Mouse (Mus musculus) regulatory T cell (primary cell): ENCODE data around the gene Rln3.

Experiments used
- in situ Hi-C: fragments of 300-600 bp; cut with MboI, MseI; formaldehyde crosslinking; loops from one replicate; pipeline ENCODE4 v1.15.1; 2025; ENCODE audit warnings: high pct_unique_total_duplicates

Gene Rln3

DNA sequence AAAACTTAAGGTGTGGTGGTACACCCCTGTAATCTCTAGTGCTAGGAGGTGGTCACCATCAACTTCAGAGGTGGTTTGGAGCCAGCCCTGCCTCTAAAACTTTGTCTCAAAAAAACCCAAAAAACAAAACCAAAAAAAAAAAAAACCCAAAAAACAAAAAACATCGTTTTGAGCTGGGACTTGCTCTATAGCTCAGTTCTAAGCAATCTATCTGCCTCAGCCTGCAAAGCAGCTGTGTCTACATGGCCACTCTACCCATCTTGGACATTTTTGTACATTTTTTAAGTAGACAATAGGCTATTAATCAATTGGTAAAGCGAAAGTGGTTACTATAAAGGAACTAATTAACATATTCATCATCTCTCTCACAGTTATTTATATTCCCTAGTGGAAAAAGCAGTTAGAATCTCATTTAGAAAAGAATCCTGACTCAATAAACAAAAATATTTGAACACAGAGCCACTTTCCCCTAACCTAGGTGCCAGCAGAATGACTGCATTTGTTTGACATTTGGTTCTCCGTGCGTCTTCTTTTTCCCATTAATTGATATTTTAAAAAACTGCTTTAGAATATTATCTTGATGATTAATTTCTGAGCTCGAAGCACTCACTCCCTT is 20.8 kb upstream of the Rln3 start:
- in situ Hi-C loops = no loop called here

DNA sequence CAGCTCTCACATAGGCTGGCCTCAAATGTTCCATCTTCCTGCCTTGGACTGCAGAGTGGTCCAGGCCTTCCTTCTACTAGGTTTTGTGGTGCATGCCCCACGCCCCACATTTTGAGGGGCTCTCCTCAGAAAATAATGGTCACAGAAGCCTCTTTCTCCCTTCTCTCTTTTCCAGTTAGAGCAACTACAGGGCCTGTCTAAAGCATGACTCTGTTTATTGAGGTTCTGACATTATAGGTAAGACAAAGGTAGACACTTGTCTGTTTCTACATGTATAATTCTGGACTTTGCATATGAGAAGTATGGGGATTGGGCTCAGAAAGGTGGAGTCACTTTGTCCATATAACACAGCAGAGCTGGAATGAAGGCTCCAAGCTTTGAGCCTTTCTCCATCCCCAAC is 20.2 kb upstream of the Rln3 start, which contains the start of gene Gm10643:
Gm10643 (minus strand) TSS at position 101 of the 400 bp plus-strand sequence.
- in situ Hi-C loops = no loop called here

DNA sequence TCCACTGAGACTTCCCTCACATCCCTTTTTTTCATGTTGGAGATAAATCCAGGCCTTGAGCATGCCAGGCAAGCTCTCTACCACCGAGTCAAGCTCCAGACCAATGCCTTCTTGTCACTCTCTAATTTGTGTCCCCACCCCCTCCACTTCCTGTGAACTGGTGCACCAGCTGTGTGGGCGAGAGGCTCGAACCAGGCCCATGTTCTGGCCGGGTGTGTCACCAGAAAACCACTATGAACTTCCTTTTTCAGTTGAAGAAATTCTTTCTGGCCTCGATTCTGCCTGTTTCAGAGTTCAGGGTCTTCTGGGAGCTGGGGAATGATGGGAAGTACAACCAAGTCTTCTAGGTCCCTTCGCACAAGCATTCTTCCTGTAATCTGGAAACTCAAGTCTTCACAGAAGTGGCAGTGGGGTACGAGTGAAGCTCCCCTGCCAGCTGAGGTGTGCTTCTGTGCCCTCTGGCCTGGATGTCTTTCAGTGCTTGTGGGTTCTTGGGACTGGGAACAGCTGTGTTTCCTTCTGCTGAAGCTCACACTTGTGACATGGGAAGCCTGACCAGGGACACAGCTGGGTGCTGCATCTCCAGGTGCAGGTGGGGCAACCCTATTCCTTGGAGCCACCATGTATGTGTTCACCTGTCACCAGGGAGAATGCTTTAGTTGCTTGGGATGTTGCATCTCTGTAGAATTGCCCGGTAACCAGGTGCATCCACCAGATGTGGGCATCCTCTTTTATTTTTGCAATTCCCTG is 19.2 kb upstream of the Rln3 start:
- in situ Hi-C loops = no loop called here

DNA sequence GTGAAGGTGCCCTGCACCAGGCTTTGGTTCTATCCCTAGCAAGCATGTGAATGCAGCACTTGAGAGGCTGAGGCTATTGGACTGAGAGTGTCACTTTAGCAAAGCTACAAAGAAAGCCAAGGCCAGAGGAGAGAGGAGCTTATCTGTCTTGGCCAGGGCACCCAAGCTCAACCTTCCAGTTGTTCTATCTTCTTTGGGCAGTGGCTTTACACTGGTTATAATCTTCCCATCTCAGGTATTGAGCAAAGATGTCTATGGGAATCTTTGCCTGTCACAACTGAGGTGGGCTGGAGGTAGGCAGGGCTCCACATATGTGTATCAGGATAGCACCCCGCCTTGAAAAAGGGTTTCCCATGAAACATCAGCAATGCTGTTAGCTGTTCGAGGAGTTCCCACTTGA is 15.4 kb upstream of the Rln3 start:
- in situ Hi-C loops = no loop called here

DNA sequence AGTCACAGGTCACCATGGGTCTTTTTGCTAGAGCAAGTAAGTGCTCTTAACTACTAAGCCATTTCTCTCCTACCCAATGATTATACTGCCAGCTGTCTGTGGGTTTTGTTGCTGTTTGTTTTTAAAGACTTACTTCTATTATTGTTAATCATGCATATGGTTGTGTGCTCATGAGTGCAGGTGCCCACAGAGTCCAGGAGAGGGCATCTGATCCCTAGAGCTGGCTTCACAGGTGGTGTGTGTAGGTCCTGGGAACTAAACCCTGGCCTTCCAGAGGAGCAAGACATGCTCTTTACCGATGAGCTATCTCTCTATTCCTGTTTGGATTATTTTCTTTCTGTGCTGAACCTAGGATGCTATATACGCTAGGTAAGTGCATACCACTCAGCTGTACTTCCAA is 14.4 kb upstream of the Rln3 start:
- in situ Hi-C loops = no loop called here

DNA sequence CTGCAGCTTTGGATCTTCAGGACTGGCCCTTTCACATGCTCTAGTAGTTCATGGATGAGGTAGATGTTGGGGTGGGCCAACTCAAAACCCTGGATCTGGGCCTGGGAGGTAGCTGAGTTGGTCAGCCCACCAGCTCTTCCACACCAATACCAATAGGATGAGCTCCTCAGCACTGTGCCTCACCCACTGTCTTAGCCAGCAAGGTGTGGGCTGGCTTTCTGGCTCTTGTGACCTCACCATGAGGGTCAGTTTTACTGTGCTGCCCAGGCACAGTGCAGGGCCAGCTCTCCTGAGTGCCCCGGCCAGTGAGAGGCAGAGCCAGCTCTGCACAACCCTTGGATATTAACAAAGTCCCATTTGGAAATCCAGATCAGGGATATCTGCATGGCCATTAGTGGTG is 13.0 kb upstream of the Rln3 start:
- in situ Hi-C loops = no loop called here

DNA sequence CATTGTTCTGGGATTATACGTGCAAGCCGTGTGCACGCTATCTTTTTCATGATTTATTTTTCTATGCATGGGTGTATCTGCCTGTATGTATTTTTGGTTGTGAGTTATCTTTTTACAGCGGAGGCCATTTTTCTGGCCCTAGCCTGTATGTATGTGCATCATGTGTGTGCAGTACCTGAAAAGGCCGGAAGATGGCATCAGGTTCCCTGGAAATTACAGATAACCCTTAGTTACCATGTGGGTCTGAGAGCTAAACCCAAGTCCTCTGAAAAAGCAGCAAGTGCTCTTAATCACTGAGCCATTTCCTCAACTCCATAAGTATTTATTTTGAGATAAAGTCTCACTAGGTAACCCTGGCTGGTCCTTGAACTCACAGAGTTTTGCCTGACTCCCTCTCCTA is 8.4 kb upstream of the Rln3 start:
- in situ Hi-C loops = no loop called here

DNA sequence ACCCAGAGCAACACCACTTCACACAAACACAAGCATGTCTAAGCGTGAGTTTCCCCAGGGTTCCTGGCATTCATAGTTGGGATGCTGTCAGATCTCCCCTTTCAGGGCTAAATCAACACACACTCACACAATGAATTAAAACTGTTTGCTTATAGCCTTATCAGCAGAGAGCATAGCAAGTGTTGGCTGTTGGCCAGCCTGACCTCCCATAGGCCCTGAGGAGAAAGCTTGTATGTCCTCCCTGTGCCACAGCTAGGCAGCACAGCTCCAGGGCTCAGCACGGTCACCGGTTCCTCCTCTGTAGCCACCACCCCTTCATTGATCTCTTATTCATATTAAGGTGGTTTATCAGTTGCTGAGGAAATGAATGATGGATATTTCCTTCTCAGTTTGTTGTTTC is 7.9 kb upstream of the Rln3 start:
- in situ Hi-C loops = no loop called here

DNA sequence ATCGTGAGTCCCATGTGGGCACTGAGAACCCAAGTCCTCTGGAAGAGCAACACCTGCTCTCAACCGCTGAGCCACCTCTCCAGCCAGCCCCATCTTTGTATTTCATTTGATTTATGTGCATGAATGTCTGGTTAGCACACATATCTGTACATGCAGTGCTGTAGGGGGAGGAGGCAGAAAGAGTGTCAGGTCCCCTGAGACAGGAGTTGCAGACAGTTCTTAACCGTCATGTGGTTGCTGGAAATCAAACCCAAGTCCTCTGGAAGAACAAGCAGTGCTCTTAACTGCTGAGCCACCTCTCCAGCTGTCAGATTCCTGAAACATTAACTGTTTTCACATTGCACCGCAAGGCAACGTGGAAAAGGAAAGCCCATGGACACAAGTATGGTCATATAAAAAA is 3.4 kb upstream of the Rln3 start:
- in situ Hi-C loops = no loop called here

DNA sequence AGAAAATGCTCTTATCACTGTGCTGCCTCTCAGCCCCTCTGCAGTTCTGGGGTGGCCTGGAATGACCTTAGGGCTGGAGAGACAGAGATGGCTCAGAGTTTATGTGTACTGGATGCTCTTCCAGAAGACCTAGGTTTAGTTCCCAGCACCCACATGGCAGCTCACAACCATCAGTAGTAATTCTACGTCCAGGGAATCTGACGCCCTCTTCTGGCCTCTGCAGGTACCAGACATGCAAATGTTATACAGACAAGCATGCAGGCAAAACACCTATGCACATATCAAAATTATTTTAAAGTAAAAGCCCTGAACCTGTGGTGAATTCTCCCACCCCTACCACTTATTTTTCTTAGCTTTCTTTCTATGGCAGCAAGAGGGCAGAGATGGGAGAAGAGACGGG is 1.7 kb upstream of the Rln3 start:
- in situ Hi-C loops = no loop called here

DNA sequence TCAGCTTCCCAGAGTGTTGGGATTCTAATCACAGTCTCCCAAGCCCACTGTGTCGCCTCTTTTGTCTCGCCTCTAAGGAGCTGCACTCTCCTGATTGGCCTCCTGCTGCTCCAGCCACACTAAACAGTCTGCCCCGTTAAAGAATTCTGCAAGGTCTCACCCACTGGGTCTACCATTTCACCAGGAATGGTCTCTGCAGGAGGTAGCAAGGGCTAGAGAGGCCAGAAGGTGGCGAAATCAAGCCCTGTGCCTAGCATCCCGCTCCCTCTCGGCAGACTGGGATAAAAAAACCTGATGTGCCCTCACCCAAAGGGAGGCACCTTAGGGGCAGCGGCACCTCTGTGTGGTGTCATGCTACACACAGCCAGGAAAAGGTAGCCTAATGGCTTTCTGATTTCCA is 697 bp downstream of the Rln3 start:
- in situ Hi-C loops = loop anchor here (5.0 kb wide), 1 partner anchor 48 kb away; no protein-coding TSS in a partner anchor

DNA sequence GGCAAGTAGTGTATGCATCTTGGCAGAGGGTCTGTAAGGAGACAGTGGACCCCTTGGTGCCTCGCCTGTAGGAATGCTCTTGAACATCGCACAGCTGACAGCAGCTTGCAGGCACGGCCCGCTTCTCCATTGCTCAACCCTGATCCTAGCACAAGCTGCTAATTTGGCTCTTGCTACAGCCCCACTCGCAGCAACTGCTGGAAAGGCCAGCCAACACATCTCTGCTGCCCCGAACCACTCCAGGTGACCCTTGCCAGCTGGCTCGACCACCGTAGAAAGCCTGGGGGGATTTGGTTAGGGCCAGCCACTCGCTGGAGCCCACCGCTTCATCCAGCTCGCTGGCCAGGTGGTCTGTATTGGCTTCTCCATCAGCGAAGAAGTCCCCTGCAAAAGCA is 1.9 kb downstream of the Rln3 start:
- in situ Hi-C loops = loop anchor here (5.0 kb wide), 1 partner anchor 49 kb away; no protein-coding TSS in a partner anchor

DNA sequence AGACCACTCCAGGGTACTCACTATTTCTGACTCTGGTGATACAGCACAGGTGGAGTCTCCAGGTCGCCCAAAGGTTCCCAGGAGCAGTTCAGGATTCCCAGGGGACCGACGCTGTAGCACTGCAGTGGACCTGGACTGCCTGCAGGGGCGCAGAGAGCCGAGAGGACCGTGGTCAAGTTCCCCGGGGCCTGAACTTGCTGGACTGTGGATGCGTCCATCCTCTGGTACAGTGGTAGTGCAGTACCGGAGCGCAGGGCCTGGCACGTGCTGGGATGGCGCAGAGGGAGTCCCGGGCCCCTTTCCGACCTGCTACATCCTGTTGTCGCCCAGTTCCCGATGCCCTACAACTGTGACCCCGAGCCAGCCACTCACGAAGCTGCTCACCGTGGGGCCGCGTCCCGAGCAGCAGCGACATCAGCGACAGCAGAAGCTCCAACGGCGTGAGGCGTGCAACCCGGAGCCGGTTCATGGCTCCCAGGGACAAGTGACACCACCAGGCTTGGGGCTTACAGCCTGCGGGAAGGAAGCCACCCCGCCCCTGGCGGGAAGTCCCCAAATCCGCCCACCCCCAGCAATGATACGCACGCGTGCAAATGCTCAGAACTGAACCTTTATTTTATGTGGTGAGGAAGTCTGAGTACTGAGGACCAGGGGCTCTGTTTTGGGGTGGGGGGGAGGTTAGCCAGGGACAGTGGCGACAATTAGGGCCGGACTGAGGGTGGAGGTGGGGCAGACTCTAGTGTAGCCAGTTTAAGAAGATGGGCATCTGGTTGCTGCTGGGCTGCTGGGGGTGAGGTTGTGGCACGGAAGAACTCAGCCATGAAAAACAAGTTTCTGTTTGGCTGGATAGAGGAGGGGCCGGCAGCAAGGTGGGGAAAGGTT is 2.5 kb downstream of the Rln3 start, which contains the start of gene Il27ra:
Il27ra (minus strand) TSS at position 524 of the 882 bp plus-strand sequence.
- in situ Hi-C loops = loop anchor here (5.0 kb wide), 1 partner anchor 50 kb away; no protein-coding TSS in a partner anchor

DNA sequence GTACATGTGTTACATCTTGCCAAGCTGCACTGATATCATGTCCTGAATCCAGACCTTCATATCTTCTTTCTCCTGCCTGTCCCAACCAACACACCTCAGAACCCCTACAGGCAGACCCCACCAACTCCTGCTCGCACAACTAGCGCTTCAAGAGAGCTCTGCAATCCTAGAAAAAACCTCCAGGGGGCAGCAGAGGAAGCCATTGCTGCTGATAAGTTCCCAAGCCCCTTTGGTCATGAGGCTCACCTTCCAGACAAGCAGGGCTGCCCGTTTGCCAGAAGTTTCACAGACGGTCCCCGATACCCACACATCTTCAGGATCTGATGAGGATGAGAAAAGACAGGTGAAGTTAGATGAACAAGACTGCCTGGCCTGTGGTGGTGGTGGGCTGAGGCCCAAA is 5.8 kb downstream of the Rln3 start:
- in situ Hi-C loops = no loop called here

DNA sequence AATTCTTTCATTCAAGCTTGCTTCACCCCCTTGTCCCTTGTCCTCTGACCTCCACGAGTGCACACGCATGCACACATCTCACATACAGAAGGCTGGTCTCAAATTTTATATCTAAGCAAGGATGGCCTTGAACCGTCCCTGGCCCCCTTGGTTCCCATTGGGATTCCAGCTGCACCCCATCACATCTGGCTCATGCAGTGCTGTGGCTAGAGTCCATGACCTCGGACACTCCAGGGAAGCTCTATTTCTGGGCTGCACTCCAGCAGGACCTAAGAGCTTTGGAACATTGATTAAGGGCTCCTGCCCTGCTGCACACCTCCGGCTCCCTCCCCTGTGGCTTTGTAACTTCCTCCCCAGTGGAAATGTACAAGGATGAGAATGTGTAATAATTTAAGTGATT is 6.8 kb downstream of the Rln3 start:
- in situ Hi-C loops = no loop called here

DNA sequence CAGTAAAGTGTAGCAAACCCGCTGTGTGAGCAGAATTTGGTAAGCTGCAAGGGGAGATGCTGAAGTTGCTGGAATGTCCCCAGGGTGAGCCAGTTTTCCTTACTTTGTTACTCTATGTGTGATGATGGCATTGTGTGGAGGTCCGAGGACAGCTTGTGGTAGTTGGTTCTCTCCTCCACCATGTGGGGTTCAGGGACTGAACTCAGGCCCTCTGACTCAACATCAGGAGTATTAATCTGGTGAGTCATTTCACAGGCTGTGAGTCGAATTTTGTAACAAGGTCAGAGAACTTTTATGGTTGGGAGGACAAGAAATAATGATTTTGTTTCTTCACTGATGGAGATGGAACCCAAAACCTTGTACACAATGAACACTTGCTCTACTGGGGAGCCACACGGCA is 12.0 kb downstream of the Rln3 start:
- in situ Hi-C loops = no loop called here

DNA sequence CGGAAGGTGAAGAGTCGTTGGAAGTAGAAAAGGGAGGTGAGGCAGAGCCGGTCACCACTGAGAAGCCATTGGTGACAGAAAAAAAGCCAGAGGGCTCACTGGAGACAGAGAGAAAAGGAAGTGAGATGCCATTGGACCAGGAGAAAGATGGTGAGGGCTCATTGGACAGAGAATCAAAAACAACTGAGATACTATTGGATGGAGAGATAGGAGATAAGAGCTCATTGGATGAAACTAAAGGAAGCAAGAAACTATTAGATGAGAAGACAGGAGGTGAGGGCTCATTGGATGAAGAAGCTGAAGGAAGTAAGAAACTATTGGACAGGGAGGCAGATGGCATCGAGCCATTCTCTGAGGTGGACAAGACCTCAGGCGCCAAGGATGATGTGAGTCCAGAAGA is 15.5 kb downstream of the Rln3 start:
- in situ Hi-C loops = loop anchor here (10.0 kb wide), 1 partner anchor 336 kb away; no protein-coding TSS in a partner anchor

DNA sequence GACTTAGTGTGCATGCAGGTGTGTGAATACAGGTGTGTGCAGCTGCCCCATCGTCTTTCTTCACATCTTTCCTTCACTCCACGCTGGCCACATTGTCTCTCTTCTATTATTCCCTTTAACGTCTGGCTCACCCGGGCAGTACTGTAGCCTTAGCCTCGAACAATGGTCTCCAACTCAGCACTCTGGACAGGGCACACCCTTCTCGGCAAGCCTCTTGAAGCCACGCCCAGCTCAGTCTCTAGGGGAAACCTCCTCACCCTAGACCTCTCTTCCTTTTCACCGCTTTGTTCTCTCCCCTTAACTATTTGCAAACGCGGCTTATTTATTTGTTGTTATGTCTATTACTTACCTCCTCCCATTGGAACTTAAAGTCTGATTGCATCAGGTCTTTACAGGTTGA is 17.4 kb downstream of the Rln3 start:
- in situ Hi-C loops = loop anchor here (10.0 kb wide), 1 partner anchor 337 kb away; no protein-coding TSS in a partner anchor

DNA sequence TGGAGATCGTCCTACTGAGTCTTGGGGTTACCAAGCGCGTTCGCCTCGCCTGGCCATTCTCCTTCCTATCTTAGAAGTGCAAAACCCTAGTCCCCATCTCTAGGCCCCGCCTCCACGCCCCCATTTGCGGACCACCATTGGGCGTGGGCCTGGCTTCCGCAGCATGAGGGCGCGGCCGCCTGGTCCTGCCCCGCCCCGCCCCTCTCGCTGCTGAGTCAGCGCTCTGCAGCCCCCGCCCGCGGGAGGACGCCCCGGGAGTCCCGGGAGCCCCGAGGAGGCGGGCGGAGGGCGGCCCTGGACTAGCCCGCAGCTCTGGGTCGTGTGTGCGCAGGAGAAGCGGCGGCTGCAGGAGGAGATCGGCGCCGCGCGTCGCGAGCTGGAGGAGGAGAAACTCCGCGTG is 18.9 kb downstream of the Rln3 start:
- in situ Hi-C loops = loop anchor here (10.0 kb wide), 1 partner anchor 339 kb away; no protein-coding TSS in a partner anchor

DNA sequence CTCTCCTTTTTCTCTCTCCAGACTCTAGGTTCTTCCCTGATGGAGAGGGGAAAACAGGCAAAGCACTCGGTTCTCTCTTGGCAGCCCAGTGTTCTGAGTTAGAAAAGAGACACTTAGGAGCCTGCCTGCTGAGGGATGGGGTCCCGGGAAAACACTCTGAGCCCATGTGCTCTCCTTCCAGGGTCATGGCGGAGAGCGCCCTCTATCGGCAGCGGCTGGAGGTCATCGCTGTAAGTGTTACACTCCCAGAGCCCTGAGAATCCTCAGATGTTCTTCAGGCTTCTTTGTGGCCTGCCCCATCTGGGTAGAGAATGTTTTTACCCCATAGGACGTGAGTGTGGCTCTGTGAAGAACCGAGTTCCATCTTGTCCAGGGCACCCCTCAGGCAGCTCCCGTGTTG is 20.6 kb downstream of the Rln3 start:
- in situ Hi-C loops = loop anchor here (10.0 kb wide), 1 partner anchor 341 kb away; no protein-coding TSS in a partner anchor

DNA sequence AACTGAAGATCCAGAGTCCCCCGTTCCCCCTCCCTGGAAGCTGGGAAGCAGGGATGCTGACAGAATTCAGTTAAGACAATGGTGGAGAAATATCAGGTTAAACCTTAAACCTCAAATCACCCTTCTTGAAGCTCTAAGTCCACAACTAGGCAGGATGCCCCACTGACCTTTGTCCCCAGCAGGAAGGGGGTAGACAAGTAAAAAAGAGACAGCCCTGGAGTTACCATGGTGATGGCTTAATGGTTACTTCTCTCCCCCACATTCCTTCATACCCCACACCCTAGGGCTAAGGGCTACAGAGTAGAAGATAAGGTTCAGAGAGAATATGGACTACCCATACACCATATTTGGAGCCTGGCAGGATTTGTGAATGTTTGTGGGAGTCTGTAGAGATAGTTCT is 21.2 kb downstream of the Rln3 start:
- in situ Hi-C loops = loop anchor here (10.0 kb wide), 1 partner anchor 341 kb away; no protein-coding TSS in a partner anchor

DNA sequence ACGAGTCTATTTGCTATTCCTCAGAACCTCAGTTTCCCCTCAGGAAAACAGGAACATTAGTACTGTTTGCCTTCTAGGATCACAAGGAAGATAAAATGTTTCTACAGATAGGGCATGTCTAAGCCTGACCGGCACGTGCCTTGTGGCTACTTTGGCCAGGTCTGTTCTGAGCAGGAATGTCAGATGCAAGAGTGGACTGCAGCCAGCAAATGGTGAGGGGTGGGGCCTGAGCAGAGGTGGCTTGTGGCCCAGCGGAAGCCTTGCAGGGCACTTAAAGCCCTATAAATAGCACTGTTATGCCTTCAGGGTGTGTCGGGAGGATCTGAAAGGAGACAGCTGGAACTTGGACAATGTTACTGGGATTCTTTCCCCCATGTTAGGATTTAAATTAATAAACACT is 21.7 kb downstream of the Rln3 start:
- in situ Hi-C loops = loop anchor here (10.0 kb wide), 1 partner anchor 342 kb away; no protein-coding TSS in a partner anchor
